Mouse (Mus musculus) adipose tissue, adult 10 weeks (tissue): ENCODE results near the gene Alkal2. TPM values are rescaled to one million over a fixed set of nuclear protein-coding genes. Genes with fewer than 3 reads are reported as not detected.

Source experiments
- polyA plus RNA-seq: library from polyadenylated mRNA; stranded (reverse); fragments of 350-450 nt; fragmentation: Illumina TruSeq; extraction: RNeasy Lipid Tissue Mini Kit (QIAGEN cat#74804); gene quantifications from one replicate; pipeline ENCODE4 v1.2.3, GENCODE M21; 2014; ENCODE audit warnings: low read depth, low replicate concordance

Alkal2 gene
- polyA plus RNA-seq, result 9.1 TPM

DNA sequence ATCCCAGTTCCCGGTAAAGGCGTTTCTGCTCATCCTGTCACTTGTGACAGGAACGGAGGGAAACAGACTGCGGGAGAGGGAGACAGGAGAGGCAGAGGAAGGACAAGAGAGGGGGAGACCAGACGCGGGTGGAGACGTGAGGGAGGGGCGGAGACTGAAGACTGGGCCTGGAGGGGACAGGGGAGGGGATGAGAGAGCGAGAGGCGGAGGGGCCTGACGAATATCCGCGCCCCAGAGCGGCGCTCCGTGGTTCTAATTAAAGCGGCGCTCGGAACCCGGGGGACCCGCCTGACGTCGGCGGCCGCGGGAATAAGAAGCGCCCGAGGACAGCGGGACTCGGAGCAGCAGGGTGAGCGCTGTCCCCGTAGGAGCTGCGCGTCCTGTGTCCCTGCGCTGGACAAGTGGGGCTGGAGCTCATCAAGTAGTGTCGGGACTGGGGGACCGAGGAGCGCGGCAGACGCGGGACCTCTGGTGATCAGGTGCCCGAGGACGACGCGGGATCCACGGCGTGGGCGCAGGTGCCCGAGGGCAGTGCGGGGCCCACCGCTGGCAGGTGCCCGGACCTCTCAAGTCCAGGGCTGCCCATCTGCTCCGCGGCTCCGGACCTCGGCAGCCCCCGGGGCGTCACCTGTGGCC lies at the start of gene Alkal2:
TSS of gene Alkal2 (plus strand) at position 337 of the 636 bp plus-strand sequence.

DNA sequence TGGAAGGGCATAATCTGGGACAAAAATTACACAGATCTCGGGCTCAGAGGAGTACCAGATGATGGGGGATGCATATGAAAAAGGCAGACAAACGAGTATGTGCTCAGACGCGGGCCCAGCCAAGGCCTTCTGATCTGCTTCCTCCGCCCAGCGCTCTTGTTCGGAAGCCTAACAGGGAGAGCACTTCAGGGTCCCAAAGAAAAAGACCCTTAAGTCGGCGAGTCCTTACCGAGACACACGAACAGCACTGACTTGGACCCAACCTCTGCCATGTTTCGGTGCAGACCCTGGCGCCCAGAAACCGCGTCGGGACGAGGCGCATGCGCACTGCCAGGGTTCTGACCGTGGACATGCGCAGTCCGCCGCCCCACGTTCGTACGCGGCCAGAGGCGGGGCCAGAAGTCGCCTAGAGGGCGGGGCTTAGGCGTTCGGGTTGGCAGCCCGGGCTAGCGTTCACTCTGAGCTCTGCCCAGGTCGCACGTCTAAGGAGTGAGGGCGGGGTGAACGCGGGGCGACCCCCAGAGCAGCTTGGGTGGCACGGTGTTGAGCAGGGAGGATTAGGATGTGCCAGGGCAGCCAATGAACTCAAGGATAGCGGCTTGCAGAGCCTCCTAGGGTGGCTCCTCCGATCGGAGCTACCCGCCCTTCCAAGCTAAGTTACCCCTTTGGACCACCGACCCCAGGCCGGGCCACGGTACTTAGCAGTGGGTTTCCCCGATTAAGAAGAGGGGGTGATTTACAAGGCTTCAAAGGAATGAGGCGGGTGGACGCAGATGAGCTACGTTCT lies 27.3 kb downstream of the Alkal2 start, which contains the start of the genes Acp1 and Sh3yl1:
TSS of gene Acp1 (minus strand) at position 329 of the 787 bp plus-strand sequence.
TSS of gene Sh3yl1 (plus strand) at position 408 of the 787 bp plus-strand sequence.

Other genes starting within 250 kb of the Alkal2 start
- 66.5 TPM for gene Acp1, start 27.3 kb downstream of the Alkal2 start, polyA plus RNA-seq
- gene Sh3yl1, start 27.3 kb downstream of the Alkal2 start, polyA plus RNA-seq, result 29.7 TPM
- gene Fam110c, start 189.5 kb downstream of the Alkal2 start, polyA plus RNA-seq, result 9.2 TPM